Mouse (Mus musculus) erythroblast, embryonic 14.5 days (primary cell): Measurements from ENCODE around the gene Rrm2.

ENCODE experiments used
- GATA1 ChIP-seq: IDR thresholded peaks from 2 replicates; pipeline ENCODE4 v1.6.1; 2012; ENCODE audit warnings: low read length, inconsistent platforms, mixed read lengths
- TAL1 ChIP-seq: IDR thresholded peaks from 3 replicates; pipeline ENCODE4 v1.6.1; 2012; ENCODE audit warnings: low read length, inconsistent platforms, mixed read lengths

DNA sequence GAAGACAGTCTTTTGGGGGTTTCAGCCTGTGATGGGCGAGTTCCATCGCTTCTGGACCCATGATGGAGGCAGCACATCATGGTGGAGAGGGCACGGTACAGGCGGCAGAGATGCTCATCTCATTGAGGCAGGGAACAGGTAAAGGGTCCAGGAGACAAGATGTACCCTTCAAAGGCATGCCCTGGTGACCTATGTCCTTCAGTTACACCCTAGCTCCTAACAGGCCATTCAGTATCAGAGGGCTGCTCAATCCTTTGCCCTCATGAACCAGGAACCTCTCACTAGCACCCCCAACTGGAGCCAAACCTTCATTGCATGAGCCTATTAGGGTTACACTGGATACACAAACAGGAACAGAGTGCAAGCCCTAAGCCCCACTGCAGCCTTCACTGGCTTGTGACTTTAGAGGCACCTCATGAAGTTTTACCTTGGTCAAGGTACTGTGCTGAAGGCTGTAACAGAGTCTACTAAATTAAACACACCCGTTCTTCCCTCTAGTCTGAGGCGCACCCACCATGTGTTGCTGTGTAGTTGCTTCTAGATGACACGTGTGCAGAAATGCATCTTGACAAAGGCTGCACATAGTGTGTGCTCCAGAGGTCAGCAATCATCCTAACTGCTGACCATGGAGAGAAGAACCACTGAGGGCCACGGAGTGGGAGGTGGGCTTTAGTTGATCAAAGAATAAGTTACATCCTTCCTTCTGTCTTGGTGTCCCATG is 10.4 kb upstream of the Rrm2 start:
- TF ChIP-seq GATA1 (no peak), TAL1 (no peak)
